Mouse (Mus musculus) CD4-positive, CD25-positive, alpha-beta regulatory T cell, adult 2 months (primary cell): ENCODE measurements around the gene Tnfsf9.
A peak's percentile ranks its signal among the peaks of the same experiment; 100 is the strongest.

Source experiments
- DNase-seq: peaks from one replicate; pipeline ENCODE4 v3.0.0-alpha.2; 2012; ENCODE audit warnings: low read depth, low spot score

Gene Tnfsf9

DNA sequence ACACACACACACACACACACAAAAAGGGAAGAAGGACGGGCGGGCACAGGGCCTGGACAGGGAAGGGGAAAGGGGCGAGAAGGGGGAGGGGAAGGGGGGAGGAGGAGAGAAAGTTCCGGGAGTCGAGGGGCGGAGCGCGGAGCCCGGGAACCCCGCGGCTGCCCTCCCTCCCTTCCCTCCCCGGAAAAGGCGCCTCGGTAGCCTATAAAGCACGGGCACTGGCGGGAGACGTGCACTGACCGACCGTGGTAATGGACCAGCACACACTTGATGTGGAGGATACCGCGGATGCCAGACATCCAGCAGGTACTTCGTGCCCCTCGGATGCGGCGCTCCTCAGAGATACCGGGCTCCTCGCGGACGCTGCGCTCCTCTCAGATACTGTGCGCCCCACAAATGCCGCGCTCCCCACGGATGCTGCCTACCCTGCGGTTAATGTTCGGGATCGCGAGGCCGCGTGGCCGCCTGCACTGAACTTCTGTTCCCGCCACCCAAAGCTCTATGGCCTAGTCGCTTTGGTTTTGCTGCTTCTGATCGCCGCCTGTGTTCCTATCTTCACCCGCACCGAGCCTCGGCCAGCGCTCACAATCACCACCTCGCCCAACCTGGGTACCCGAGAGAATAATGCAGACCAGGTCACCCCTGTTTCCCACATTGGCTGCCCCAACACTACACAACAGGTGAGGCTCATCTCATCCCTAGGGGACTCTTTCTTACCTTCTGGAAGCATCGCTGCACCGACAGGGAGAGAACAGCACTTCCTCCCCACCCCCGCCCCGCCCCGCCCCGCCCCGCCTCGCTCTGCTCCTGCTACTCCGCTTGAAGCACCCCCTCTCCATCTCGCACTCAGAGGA is at the start of gene Tnfsf9:
Gene Tnfsf9 (plus strand): TSS at position 145 of the 854 bp plus-strand sequence.
- peak; percentile 53 for DNase-seq

DNA sequence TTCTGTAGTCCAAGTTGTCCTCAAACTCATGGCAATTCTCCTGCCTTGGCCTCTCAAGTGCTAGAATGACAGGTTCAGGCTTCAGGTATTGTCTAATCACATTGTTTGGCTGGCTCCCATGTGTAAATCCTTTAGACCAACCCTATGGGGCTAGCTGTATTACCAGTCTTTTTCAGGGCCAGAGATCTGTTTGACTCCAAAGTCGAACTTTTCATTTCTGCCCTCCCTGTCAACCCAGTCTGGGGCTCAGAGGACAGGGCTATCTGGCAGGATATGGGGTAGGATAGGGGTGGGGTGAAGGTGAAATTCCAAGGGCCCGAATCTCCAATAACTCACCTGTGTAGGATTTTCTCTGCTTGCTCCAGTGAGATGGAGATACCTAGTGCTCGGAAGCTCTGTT is 48.9 kb upstream of the Tnfsf9 start:
- DNase-seq, result no peak

DNA sequence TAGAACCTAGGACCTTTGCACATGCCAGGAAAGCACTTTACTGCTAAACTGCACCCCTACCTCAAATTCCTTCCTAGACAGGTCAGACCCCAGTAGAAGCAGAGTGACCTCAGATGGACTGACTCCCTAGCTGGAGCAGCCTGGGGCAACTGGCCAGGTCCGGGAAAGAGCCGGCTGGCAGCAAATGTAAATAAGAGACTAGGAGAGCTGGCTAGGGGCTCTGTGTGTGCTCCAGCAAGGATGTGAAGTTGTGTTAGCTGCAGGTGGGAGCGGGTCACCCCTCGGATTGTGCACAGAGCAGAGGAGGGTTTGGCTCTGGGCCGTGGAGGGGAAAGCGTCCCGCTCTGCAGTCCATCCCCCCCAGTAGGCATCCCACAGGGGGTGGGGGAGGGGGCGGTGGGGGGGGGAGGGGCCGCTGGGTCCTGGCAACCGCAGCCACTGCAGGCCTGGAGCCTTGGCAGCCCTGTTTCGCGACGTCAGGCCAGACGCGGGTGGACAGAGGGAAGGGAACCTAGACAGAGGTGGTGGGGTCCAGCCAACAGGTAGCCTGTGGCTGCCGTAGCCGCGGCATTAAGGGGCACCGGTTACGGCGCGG is 46.1 kb upstream of the Tnfsf9 start, which contains the start of gene Crb3:
Gene Crb3 (plus strand): TSS at position 215 of the 595 bp plus-strand sequence.
- DNase-seq, result peak; percentile 19

DNA sequence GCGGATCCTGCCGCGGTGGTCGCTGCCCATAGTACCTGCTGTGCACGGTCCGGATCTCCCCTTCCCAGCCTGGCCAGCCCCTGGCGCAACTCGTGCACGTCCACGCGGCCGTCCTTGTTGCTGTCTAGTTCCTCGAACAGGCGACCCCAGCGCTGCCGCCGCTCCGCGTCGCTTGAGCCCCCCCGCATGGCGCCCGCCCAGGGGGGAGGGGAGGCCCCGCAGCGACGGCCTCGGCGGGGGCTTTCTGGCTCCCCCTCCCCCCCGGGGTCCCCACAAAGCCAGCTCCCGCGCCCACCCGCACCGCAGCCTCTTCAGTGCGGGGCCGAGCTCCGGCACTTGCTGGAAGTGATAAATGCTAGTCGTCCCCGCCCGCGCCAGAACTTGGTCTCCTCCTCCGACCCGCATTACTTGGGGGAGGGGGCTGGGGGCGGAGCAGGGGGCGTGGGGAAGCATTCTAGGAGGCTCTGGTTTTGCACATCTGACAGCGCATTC is 45.6 kb upstream of the Tnfsf9 start, which contains the start of gene Slc25a23:
Gene Slc25a23 (minus strand): TSS at position 378 of the 492 bp plus-strand sequence.
- DNase-seq, result peak; percentile 78

DNA sequence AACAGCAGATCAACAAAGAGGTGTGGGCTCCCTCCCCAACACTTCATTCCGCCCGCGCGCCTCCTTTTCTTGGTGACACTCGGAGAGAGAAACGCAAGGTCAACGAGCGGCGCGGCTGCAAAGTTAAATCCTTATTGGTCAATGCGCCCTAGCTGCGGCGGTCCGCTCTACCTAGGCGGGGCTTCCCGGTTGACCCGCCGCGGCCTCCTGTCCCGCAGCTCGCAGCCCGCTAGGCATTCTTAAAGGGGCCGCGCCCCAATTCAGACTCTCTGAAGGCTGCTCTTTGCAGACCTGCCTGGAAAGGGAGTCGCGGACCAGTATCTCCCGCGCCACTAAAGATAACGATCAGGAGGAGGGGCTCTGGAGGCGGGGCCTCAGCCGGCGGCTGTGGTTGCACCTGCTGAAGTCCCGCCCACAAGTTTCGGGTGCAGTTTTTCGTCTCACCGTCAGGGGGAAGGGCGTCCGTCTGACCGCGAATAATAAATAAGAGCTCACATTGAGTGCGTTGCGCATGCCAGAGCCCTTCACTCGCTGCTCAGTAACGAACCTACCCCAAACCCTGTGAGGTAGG is 44.8 kb upstream of the Tnfsf9 start:
- peak; percentile 98 for DNase-seq

DNA sequence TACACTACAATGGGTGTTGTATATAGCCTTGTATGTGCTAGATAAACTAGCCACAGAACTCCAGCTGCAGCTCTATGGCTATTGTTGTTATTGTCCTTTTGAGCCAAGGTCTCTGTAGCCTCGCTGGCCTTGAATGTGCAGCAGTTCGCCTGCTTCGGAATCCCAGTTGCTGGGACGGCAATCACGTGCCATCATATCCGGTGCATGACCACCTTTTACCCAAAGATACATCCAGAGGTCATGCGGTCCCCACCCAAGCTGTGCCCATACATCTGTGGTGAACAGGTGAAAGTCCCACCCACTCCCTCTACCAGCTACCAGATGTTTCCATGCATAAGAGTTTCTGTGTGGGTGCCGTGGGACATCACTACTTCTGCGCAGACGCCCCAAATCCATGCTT is 44.1 kb upstream of the Tnfsf9 start:
- DNase-seq, result peak; percentile 59

DNA sequence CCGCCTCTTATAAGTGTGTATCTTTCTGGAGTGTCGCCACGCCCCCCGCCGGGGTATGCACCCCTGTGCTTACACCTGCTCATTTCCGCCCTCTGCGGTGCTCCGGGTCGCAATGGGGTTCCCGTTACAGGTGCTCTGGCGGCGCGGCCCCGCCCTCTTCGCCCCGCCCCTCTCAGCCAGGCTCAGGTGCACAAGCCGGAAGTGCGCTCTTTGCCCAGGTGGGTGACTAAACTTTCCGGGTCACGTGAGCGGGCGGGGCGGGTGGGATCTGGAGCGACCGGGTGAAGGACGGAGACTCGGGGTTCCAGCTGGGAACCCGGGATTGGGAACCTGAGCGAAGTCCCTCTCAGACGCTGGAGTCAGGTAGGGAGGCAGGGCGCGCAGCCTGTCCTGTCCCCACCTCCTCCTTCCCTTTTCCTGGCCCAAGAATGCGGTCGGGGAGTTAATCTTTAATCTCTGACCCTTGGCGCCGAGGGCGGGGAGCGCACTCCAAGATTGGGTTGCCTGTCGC is 43.1 kb upstream of the Tnfsf9 start:
- DNase-seq, result peak; percentile 74

DNA sequence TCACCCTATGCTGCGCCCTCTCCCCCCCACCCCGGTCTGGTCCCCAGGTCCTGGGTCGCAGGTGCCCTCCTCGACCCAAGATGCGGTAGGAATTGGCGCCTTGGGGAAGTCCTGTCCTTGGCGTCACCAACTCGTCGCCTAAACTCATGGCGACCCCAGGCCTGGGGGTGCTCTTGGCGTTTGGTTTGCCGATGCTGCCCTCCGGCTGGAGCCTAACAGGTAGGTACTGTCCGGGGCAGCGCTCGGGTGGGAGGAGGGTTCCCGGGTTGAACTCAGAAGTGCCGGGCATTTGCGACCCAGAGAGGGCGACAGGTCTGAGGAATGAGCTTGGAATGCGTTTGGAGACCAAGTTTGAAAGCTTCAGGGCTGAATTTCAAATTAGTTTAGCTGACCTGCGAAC is 42.6 kb upstream of the Tnfsf9 start:
- DNase-seq, result peak; percentile 28

DNA sequence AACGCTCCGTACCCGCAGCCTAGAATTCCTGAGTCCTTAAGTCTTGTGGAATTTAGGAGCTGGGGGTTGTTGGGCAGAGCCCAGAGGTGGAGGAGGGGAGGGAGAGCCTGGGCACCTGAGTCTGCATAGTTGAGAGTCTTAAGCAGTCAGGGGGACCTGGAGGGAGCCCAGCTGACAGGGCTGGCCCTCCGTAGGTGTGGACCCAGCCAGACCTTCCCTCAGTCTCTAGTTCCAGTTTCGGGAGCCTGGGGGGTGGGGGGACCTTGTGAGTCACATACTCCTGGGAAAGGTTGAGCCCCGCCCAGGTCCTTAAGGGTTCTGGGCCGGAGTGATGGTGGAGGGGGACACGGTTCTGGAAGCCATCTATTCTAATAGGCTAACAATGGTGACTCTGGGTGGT is 42.1 kb upstream of the Tnfsf9 start:
- DNase-seq, result no peak

DNA sequence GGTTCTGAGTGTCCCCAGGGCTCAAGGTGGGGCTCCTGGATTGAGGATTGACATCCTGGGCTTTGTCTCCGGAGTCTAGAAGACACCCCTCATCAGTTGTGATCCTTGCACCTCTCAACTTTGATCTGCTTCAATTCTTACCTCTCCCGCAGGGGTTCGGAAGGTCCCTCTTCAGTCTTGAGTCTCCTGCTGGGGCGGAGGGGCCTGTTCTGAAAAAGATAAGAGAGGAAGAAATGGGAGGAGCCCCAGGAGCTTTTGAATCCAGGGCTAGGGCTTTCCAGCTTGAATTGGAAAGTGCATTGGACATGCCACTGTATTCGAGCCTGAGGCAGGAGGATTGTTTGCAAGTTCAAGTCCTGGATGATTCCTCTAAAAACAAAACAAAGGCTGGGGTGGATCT is 38.2 kb upstream of the Tnfsf9 start:
- no peak for DNase-seq

DNA sequence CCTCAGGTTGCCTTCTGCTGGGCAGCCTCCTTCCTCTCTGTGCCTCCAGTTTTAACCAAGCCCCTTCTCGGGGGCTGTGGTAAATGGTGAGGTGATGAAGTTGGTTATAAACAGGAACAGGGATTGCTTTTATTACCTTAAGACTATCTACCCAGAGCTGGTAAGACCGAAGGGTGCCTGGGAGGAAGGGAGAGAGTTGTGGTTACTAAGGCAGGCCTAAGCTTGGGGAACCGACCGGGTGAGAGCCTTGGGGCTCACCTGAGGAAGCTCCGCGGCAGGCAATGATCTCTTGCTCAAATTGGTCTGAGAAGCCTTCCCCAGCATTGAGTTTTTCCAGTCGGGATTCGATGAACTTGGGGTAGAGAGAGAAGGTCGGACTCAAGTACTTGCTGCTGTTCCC is 34.9 kb upstream of the Tnfsf9 start:
- DNase-seq, result no peak

DNA sequence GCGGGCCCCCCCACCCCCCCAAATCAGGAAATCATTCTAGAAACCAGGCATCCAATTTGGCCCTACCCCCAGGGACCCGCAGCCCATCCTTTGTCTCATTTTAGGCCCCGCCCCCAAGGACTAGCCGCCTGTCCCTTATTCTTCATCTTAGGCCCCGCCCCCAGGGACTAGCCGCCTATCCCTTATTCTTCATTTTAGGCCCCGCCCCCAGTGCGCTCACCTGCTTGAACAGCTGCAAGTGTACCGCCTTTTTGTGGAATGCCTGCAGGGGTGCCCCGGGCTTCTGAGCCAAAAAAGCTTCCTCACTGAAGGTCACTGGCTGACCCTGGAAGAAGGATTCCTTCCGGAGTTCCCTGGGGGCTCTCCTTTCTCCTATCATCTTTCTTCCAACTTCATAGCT is 34.4 kb upstream of the Tnfsf9 start:
- peak; percentile 20 for DNase-seq

DNA sequence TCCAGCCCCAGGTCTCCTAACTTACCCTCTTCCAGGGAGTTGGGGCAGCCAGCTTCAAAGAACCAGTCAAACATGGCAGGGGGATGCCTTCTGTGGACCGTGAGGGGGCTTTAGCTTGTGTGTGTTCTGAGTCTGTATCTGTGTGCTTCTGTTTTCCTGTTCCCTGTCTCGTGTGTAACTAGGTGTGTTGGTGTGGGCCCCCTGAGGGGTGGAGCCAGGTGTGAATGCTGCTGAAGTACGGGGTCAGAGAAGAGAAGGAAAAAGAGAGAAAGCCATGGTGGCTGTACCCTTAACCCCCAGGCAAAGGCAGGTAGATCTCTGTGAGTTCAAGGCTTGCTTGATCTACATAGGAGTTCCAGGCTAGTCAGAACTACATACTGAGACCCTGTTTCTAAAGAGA is 28.2 kb upstream of the Tnfsf9 start:
- DNase-seq, result no peak

DNA sequence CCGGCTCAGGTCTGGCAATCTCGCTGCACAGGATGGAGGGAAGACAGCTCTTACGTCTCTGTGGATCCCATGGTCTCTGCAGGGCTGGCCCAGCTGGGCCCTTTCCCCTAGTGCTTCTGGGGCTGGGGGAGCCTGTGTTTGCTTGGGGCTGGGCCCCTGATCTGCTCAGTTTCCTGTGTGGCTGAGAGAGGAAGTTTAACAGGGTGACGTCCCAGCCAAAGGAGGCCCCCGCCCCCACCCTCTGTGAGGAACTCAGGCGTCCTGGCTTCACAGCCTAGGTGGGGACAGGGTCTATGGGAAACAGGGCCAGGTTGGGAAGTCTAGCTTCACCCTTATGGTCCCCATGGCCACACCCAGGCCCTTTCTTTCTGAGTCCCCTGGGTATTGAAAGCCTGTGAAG is 26.8 kb upstream of the Tnfsf9 start, which contains the start of gene Dennd1c:
Gene Dennd1c (minus strand): TSS at position 179 of the 400 bp plus-strand sequence.
- DNase-seq, result peak; percentile 86

DNA sequence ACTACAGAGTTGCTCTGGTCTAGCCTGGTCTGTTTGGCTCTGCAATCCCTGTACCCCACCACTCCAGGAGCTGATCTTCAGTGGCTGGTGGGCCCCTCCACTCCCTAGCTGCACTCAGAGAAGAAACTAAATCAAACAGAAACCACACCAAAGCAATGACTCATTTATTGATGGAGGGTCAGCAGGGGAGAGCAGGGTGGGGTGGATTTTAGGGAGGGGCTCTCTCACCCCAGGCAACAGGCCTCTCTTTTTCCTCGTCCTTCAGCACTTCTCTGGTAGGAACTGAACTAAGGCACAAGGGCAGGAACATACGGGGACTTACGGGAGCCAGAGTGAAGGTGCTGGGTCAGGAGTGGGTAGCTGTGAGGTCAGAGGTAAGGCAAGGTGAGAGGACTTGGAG is 25.2 kb upstream of the Tnfsf9 start:
- DNase-seq, result no peak

DNA sequence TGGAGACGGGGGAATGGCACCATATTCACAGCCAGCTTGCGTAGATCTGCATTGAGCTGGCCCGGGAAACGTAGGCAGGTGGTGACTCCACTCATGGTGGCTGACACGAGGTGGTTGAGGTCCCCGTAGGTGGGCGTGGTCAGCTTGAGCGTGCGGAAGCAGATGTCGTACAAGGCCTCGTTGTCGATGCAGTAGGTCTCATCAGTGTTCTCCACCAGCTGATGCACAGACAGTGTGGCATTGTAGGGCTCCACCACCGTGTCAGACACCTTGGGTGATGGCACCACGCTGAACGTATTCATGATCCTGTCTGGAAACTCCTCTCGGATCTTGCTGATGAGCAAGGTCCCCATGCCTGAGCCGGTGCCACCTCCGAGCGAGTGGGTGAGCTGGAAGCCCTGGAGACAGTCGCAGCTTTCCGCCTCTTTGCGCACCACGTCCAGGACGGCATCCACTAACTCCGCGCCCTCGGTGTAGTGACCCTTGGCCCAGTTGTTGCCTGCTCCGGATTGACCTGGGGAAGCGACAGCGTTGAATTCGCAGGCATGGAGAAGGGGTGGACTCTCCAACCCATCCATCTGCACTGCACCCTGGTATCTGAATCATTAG is 23.8 kb upstream of the Tnfsf9 start:
- no peak for DNase-seq

DNA sequence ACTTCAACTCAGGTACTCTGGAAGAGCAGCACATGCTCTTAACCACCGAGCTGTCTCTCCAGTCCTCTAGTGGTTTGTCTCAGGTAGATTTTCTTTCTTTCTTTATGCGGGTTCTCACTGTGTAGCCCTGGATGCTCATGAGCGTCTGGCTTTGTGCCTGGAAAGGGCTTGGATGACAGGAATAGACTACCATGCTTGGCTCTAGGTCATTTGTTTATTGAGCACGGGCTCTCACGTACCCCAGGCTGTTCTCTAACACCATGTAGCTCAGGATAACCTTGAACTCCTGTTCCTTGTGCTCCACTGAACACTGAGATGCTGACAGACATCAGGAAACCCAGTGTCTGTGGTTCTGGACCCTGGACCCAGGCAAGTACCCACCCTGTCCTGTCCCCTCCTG is 22.6 kb upstream of the Tnfsf9 start:
- no peak for DNase-seq

DNA sequence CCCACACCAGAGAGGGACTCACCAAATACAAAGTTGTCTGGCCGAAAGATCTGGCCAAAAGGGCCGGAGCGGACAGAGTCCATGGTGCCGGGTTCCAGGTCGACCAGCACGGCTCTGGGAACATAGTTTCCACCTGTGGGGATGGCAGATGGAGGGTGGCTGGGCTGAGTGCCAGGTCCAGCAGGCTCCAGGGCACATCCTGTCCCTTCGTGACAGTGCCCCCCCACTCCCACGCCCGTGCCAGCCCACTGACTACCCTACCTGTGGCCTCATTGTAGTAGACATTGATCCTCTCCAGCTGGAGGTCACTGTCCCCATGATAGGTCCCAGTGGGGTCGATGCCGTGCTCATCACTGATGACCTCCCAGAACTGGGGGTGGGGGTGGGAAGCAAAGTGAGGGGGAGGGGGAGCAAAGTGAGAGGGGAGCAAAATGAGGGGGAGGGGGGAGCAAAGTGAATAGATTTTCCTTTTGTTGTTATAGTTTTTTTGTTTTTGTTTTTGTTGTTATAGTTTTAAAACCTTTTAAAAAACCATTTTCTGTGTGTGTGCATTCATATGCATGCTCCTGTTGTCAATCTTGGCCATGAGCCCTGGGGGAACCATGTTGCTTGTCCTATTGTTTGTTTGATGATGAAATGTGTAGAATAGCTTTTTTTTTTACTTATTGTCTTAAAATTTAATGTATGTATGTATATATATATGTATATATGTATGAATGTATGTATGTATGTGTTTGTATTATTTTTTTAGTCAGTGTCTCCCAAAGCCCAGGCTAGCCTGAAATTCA is 19.0 kb upstream of the Tnfsf9 start:
- DNase-seq, result no peak

DNA sequence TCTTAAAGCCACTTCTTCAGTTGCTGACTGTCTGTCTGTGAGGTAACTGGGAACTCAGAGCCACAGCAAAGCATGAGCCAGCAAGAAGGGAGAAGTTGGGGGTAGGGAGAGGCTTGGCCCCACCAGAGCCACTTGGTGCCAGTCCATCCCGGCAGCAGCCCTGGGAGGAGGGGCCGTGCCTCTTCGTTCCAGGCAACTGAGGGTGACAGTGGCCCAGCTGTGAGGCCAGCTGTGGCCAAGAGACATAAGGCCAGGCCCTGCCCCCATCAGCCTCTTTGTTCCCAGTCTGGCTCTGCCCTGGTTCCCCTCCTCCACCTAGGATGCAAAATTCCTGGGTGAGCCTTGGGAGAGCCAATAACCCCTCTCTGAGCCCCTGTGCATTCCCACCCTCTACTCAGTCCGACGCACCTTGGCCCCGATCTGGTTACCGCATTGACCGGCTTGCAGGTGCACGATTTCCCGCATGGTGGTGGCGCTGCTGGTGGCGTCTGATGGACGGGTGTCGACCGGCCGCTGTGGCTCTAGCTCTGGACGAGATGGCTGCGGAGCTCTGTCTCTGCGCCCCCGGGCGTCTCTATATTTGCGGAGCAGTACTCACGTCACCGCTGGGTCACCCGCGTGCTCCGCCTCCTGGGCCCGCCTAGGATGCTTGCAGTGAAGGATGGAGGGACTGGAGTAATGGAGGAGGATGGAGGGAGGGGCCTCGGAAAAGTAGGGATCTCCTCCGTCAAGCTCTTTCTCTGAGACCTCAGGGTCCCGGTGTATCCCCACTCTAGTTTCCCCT is 17.9 kb upstream of the Tnfsf9 start, which contains the start of gene Tubb4a:
Gene Tubb4a (minus strand): TSS at position 734 of the 784 bp plus-strand sequence.
- DNase-seq, result no peak

DNA sequence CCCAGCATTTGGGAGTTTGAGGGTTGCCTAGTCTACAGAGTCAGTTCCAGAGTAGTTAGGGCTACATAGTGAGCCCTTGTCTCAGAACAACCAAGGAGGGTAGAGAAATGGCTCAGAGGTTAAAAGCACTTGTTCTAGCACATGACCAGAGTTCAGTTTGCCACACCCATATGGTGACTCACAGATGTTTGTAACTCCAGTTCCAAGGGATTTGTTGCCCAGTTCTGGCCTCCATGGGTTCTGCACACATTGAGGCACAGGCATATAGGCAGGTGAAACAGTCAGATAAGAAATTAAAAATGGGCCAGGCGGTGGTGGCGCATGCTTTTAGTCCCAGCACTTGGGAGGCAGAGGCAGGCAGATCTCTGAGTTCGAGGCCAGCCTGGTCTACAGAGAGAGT is 10.9 kb upstream of the Tnfsf9 start:
- no peak for DNase-seq
